Mouse (Mus musculus) ES-Bruce4 (cell line): ENCODE data around the gene Dnaaf3.

Experiments used
- CTCF ChIP-seq: IDR thresholded peaks from one replicate; pipeline ENCODE4 v1.8.1; 2011; ENCODE audit warnings: low read depth, low read length
- EP300 ChIP-seq: IDR thresholded peaks from 2 replicates; pipeline ENCODE4 v1.6.1; 2011; ENCODE audit warnings: low read depth, low read length; ENCODE audit not compliant: insufficient read depth

GRCm38 (mm10) chr7:4537181-4537580 is 4.9 kb upstream of the Dnaaf3 start:
- no peak for TF ChIP-seq CTCF
- TF ChIP-seq EP300: no peak
